Mouse (Mus musculus): ENCODE data around the gene Tubal3. TPM values are rescaled to one million over a fixed set of nuclear protein-coding genes. Genes with fewer than 3 reads are reported as not detected.
A peak's percentile ranks its signal among the peaks of the same experiment; 100 is the strongest.
"Not testable (repeated sequence)": the region's sequence is repeated elsewhere in the genome, so short reads cannot be mapped to it uniquely, and the experiment has no call there.

The Tubal3 gene
- total and polyA plus RNA-seq, 2 experiments from 2014 or later, result not detected

GRCm38 (mm10) chr13:3893126-3893734, 24.8 kb upstream of the Tubal3 start:
- ATAC-seq (ENCODE audit: insufficient read depth, low read depth) (peak; percentile 98), DNase-seq (ENCODE audit: low spot score) (peak; percentile 89)
- TF ChIP-seq CTCF (IDR thresholded peaks at IDR 0.05; ENCODE audit: low read depth) (no peak), EP300 (IDR thresholded peaks at IDR 0.05; ENCODE audit: low read depth) (no peak)
- Histone ChIP-seq H3K27ac (ENCODE audit: low read depth) (peak overlapping the region; percentile 61; the same call in 1 of the 2 replicates), H3K4me2 (ENCODE audit: low read depth, low read length) (peak overlapping the region; percentile 57), H3K27me3 (ENCODE audit: control insufficient read depth, insufficient read depth, low read length) (no peaks in the 10 kb centered on the region), H3K9ac (replicated peaks; ENCODE audit: low read depth, low read length) (peak overlapping the region; percentile 56), H3K9me3 (replicated peaks; ENCODE audit: control insufficient read depth, low read length) (no peaks in the 10 kb centered on the region), H3K36me3 (replicated peaks; ENCODE audit: control insufficient read depth, insufficient read depth, low read length) (peaks cover 4% of the 10 kb centered on the region), H3K4me1 (ENCODE audit: control insufficient read depth, insufficient read depth) (peaks cover 3% of the 10 kb centered on the region), H3K4me3 (ENCODE audit: low read depth, low read length) (peak overlapping the region; percentile 58)
- under 1% methylated on average over 35 of the region's 35 CpGs for WGBS

GRCm38 (mm10) chr13:3894549-3894948, 23.5 kb upstream of the Tubal3 start:
- H3K27ac ChIP-seq (ENCODE audit: low read depth), result no peak overlapping the region
- H3K4me1 ChIP-seq (ENCODE audit: control insufficient read depth, insufficient read depth), result peaks cover 3% of the 10 kb centered on the region
- H3K9me3 ChIP-seq (replicated peaks; ENCODE audit: control insufficient read depth, low read length), result no peaks in the 10 kb centered on the region
- no peaks in the 10 kb centered on the region for H3K36me3 ChIP-seq (replicated peaks; ENCODE audit: control insufficient read depth, insufficient read depth, low read length)
- DNase-seq (ENCODE audit: low spot score) (no peak), ATAC-seq (ENCODE audit: insufficient read depth, low read depth) (no peak)
- TF ChIP-seq EP300 (IDR thresholded peaks at IDR 0.05; ENCODE audit: low read depth) (no peak), CTCF (IDR thresholded peaks at IDR 0.05; ENCODE audit: low read depth) (no peak)
- 76% methylated on average over 8 of the region's 8 CpGs for WGBS
- no peak overlapping the region for H3K9ac ChIP-seq (replicated peaks; ENCODE audit: low read depth, low read length)
- H3K27me3 ChIP-seq (ENCODE audit: control insufficient read depth, insufficient read depth, low read length), result no peaks in the 10 kb centered on the region
- no peak overlapping the region for H3K4me3 ChIP-seq (ENCODE audit: low read depth, low read length)
- H3K4me2 ChIP-seq (ENCODE audit: low read depth, low read length), result no peak overlapping the region

- no peak overlapping the region for H3K4me3 ChIP-seq (ENCODE audit: low read depth, low read length)
- no peaks in the 10 kb centered on the region for H3K27me3 ChIP-seq (ENCODE audit: control insufficient read depth, insufficient read depth, low read length)
- peaks cover 3% of the 10 kb centered on the region for H3K4me1 ChIP-seq (ENCODE audit: control insufficient read depth, insufficient read depth)
- 71% methylated on average over 8 of the region's 8 CpGs for WGBS
- DNase-seq (ENCODE audit: low spot score), result no peak
- TF ChIP-seq EP300 (IDR thresholded peaks at IDR 0.05; ENCODE audit: low read depth) (no peak), CTCF (IDR thresholded peaks at IDR 0.05; ENCODE audit: low read depth) (no peak)
- no peak overlapping the region for H3K9ac ChIP-seq (replicated peaks; ENCODE audit: low read depth, low read length)
- H3K4me2 ChIP-seq (ENCODE audit: low read depth, low read length), result no peak overlapping the region
- H3K36me3 ChIP-seq (replicated peaks; ENCODE audit: control insufficient read depth, insufficient read depth, low read length), result no peaks in the 10 kb centered on the region
- no peak for ATAC-seq (ENCODE audit: insufficient read depth, low read depth)
- no peaks in the 10 kb centered on the region for H3K9me3 ChIP-seq (replicated peaks; ENCODE audit: control insufficient read depth, low read length)
- no peak overlapping the region for H3K27ac ChIP-seq (ENCODE audit: low read depth)
Observed at GRCm38 (mm10) chr13:3895397-3895980, 22.6 kb upstream of the Tubal3 start.

- no peak overlapping the region for H3K4me3 ChIP-seq (ENCODE audit: low read depth, low read length)
- ATAC-seq (ENCODE audit: insufficient read depth, low read depth) (no peak), DNase-seq (ENCODE audit: low spot score) (no peak)
- TF ChIP-seq EP300 (IDR thresholded peaks at IDR 0.05; ENCODE audit: low read depth) (no peak), CTCF (IDR thresholded peaks at IDR 0.05; ENCODE audit: low read depth) (no peak)
- no peaks in the 10 kb centered on the region for H3K27me3 ChIP-seq (ENCODE audit: control insufficient read depth, insufficient read depth, low read length)
- WGBS, result 78% methylated on average over 6 of the region's 6 CpGs
- no peaks in the 10 kb centered on the region for H3K9me3 ChIP-seq (replicated peaks; ENCODE audit: control insufficient read depth, low read length)
- no peak overlapping the region for H3K9ac ChIP-seq (replicated peaks; ENCODE audit: low read depth, low read length)
- H3K36me3 ChIP-seq (replicated peaks; ENCODE audit: control insufficient read depth, insufficient read depth, low read length), result no peaks in the 10 kb centered on the region
- H3K4me1 ChIP-seq (ENCODE audit: control insufficient read depth, insufficient read depth), result peaks cover 3% of the 10 kb centered on the region
- H3K4me2 ChIP-seq (ENCODE audit: low read depth, low read length), result no peak overlapping the region
- H3K27ac ChIP-seq (ENCODE audit: low read depth), result no peak overlapping the region
Observed at GRCm38 (mm10) chr13:3896032-3896431, 22.0 kb upstream of the Tubal3 start.

GRCm38 (mm10) chr13:3896913-3897312, 21.2 kb upstream of the Tubal3 start:
- 32% methylated on average over 5 of the region's 5 CpGs for WGBS
- no peak for ATAC-seq (ENCODE audit: insufficient read depth, low read depth)
- H3K4me2 ChIP-seq (ENCODE audit: low read depth, low read length), result no peak overlapping the region
- peaks cover 3% of the 10 kb centered on the region for H3K4me1 ChIP-seq (ENCODE audit: control insufficient read depth, insufficient read depth)
- H3K9me3 ChIP-seq (replicated peaks; ENCODE audit: control insufficient read depth, low read length), result no peaks in the 10 kb centered on the region
- DNase-seq (ENCODE audit: low spot score), result peak; percentile 50
- no peaks in the 10 kb centered on the region for H3K36me3 ChIP-seq (replicated peaks; ENCODE audit: control insufficient read depth, insufficient read depth, low read length)
- no peak overlapping the region for H3K9ac ChIP-seq (replicated peaks; ENCODE audit: low read depth, low read length)
- no peak overlapping the region for H3K4me3 ChIP-seq (ENCODE audit: low read depth, low read length)
- H3K27ac ChIP-seq (ENCODE audit: low read depth), result no peak overlapping the region
- no peaks in the 10 kb centered on the region for H3K27me3 ChIP-seq (ENCODE audit: control insufficient read depth, insufficient read depth, low read length)
- TF ChIP-seq EP300 (IDR thresholded peaks at IDR 0.05; ENCODE audit: low read depth) (no peak), CTCF (IDR thresholded peaks at IDR 0.05; ENCODE audit: low read depth) (peak; percentile 98)

GRCm38 (mm10) chr13:3898202-3898601, 19.9 kb upstream of the Tubal3 start:
- not testable (repeated sequence) for H3K27me3 ChIP-seq (ENCODE audit: control insufficient read depth, insufficient read depth, low read length); DNase-seq (ENCODE audit: low spot score); H3K4me3 ChIP-seq (ENCODE audit: low read depth, low read length); ATAC-seq (ENCODE audit: insufficient read depth, low read depth); H3K27ac ChIP-seq (ENCODE audit: low read depth); H3K4me2 ChIP-seq (ENCODE audit: low read depth, low read length); H3K9ac ChIP-seq (replicated peaks; ENCODE audit: low read depth, low read length); H3K4me1 ChIP-seq (ENCODE audit: control insufficient read depth, insufficient read depth); H3K36me3 ChIP-seq (replicated peaks; ENCODE audit: control insufficient read depth, insufficient read depth, low read length); H3K9me3 ChIP-seq (replicated peaks; ENCODE audit: control insufficient read depth, low read length)
- WGBS, result 93% methylated on average over 5 of the region's 5 CpGs

Measured in heart, postnatal 0 days (tissue).